Mouse (Mus musculus): ENCODE measurements at regions not wholly inside any gene's neighbourhood (a gene's known extent, or its start where the extent isn't known, plus 50 kb on each side); places are given as distances from the start of the nearest gene placed in this dataset.

DNA sequence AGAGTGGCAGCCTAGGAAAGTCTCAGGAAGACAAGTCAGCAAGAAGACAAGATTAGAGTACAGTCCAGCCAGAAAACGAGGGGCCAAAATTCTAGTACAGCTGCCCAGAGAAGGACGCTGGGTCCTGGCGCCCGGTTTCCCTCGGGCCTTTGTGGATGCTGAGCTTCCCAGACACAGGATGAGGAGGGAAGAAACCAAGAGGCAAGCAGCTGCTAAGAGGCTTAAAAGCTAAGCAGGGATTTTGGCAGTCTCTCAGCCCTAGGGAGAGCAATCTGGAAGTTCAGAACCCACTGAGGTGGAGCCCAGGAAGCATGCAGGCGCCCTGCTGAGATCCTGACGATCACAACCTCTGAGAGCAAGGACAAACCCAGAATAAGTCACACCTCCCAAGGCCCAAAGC is 363.1 kb upstream of the Mgmt start:
- DNase-seq (ENCODE audit: low spot score) = no peak

DNA sequence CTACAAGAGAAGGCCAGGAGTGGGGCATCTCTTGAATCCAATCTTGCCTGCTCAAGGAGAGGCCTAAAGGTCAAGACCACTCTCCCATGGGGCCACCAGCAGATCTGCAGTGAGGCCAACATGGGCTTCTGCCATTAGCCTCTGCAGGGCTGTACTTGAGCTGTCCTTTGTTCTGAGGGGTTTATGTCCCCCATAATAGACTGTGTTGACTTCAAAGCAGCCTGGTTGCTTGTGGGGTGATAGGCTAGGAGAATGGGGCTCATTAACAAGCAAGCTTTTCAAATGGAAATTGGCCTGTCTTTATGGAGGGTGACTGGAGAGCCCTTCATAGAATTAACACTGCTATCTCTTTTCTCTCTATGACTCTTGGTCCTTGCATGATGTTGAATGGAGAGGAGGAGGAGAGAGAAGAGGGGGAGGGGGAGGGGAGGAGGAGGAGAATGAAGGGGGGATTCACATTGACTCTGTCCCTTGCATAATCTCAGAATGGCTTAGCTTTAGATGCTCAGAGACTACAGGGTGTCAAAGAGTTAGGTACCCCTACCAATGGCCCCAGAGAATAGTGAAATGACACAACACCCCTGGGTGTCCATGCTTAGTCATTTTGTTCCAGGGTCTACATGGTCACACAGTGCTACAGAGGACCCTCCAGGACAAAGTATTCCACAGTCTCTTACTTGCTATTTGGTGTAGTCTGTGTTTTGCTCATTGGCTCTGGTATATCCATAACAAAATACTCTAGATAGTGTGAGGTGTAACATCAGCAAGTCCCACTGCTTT is 352.3 kb upstream of the Mgmt start:
- DNase-seq (ENCODE audit: low spot score) = no peak

DNA sequence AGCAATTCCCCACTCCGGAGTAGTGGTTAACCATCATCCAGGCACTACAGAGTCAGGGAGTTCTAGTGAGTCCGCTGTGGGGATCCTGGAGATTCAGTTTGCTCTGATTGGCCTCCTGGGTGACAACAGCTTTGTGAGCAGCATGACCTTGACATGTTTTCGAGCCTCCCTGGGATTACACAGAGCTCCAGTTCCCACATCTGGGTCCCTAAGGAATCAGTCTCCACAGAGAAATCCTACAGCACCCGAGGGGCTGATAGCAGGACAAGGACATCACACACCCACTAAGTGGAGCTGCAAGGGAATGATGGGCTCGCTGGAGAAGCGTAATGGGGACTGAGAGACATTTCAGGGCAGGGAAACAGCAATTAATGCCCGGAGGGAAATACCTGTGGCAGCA is 351.5 kb upstream of the Mgmt start:
- no peak for DNase-seq (ENCODE audit: low spot score)

GRCm38 (mm10) chr7:136547837-136548236 is 346.6 kb upstream of the Mgmt start:
- DNase-seq (ENCODE audit: low spot score) = no peak

- DNase-seq (ENCODE audit: low spot score) = no peak
Measured at GRCm38 (mm10) chr7:136556436-136556835, 338.0 kb upstream of the Mgmt start.

DNA sequence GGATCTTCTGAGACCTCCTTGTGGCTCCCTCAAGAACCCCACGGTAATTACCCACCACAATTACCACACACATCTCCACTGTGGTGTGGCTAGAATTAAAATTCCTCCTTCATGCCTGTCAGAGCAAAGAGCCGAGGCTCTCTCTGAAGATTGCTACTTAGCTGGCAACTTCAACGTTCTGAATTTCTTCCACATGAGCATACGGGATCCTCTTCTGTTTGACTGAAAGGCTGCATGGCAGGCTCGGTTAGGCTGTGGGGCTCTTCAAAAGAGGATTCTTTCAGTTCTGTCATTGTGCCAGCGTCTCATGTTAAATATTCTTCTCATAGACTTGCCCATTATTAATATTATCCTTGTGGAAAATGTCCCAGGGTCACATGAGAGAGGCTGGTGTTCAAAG is 334.9 kb upstream of the Mgmt start:
- DNase-seq (ENCODE audit: low spot score) = no peak

- no peak for DNase-seq (ENCODE audit: low spot score)
Measured at GRCm38 (mm10) chr7:136570911-136571310, 323.5 kb upstream of the Mgmt start.

GRCm38 (mm10) chr7:136581896-136582295 is 312.5 kb upstream of the Mgmt start:
- DNase-seq (ENCODE audit: low spot score) = peak; percentile 3

- no peak for DNase-seq (ENCODE audit: low spot score)
Measured at GRCm38 (mm10) chr7:136584361-136584760, 310.1 kb upstream of the Mgmt start.

DNA sequence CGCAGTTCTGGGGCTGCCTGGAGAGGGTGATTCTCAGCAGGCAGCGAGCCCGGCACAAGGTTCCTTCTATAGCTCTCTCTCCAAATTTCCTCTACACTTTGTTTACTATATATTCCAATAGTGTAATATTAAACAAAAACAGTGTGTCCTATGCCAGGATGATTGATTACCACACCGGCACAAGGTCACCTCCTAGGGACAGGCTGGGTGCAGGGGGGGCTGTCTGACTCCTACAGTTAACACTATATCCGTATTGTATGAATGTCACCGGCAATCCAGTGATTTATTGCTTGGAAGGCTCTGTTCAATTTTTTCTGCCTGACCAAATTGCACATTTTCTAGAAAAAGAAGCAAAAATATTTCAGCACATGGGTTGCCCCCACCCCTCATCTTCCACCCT is 305.9 kb upstream of the Mgmt start:
- no peak for DNase-seq (ENCODE audit: low spot score)

DNA sequence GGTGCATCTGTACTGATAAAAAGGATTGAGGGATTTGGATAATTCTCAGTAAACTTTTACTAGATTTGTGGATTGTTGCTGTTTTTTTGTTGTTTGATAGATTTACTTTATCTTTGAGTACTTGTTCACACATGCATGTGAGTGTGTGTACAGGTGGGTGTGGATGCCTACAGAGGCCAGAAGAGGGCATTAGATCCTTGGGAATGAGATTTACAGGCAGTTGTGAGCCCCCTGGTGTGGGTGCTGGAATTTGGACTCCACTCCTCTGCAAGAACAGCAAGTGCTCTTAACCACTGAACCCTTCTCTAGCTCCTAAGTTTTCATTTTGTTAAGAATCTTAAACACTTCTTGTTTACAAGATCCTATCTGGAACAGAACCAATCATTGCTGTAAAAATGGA is 303.5 kb upstream of the Mgmt start:
- DNase-seq (ENCODE audit: low spot score) = no peak

DNA sequence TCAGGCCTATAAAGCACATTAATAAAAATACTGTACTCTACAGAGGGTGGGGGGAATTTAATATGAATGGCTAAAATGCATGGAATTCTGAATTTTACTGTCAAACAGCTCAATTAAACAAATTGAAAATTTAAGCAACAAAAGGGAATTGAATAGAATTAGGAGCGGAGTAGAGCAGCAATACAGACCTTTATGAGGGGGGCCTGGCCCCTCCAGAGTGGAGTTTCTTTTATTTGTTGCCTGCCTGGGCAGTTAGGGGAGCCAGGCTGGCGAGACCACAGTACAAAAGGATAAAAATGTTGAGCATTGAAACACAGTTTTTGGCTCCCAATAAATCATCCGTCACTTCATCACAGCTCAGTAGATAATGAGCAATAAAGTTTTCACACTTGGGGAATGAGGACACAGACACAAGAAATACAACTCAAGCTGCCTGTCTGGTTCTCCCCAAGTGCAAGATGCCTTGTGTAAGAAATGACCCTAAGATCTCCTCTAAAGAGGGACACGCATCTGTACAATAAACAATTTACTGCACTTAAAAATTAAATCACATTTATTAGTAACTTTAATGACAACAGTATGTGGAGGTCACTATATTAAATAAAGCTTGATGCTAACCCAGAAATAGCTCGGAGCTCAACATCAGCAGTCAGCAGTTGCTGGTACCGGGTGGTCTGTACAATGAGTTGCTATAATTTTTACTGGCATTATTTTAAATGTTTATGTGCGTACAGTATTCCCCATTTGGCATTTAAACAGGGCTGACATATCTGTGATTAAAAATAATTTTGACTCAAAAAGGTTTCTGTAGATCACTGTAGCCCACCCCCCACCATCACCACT is 286.9 kb upstream of the Mgmt start:
- DNase-seq (ENCODE audit: low spot score) = no peak

GRCm38 (mm10) chr7:136613496-136613895 is 280.9 kb upstream of the Mgmt start:
- DNase-seq (ENCODE audit: low spot score) = no peak

DNA sequence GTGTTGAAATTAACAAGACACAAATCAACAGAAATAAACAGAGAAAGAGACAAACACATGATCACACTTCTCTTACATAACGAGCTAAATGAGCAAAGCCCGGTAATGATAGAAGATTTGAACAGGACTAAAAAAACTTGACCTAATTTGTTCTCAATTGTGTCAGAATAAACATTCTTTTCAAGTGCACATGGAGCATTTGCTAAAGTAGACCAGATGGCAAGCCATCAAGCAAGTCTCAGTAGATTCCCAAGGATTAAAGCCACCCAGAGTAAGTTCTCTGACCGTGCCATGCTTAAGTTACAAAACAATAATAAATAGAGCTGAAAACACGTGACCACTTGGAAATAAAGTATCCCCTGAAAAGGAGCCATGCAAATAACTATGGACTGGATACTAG is 269.9 kb upstream of the Mgmt start:
- no peak for DNase-seq (ENCODE audit: low spot score)

- no peak for DNase-seq (ENCODE audit: low spot score)
Measured at GRCm38 (mm10) chr7:136631089-136631488, 263.3 kb upstream of the Mgmt start.

- DNase-seq (ENCODE audit: low spot score) = peak; percentile 58
Measured at GRCm38 (mm10) chr7:136640160-136640559, 254.3 kb upstream of the Mgmt start.

GRCm38 (mm10) chr7:136640771-136641170 is 253.6 kb upstream of the Mgmt start:
- no peak for DNase-seq (ENCODE audit: low spot score)

- no peak for DNase-seq (ENCODE audit: low spot score)
Measured at GRCm38 (mm10) chr7:136649796-136650195, 244.6 kb upstream of the Mgmt start.

GRCm38 (mm10) chr7:136659930-136660329 is 234.5 kb upstream of the Mgmt start:
- DNase-seq (ENCODE audit: low spot score) = peak; percentile 6

DNA sequence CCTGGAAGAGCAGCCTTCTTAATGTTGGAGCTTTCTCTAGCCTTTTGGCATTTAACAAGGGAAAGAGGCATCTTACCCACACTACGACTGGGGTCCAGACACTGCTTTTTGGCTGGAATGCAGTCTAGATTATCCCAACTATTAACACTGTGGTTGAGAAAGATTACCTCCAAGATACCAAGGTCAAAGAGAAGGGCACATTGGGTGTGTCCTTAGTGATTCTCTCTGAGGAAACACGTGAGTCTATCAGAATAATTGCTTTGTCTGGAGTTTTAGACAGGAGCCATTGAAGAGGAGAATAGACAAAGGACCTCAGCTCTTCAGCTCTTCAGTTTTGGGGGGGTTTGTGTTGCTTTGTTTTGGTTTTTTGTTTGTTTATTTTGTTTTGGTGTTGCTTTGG is 234.0 kb upstream of the Mgmt start:
- no peak for DNase-seq (ENCODE audit: low spot score)

- DNase-seq (ENCODE audit: low spot score) = no peak
Measured at GRCm38 (mm10) chr7:136664424-136665082, 229.9 kb upstream of the Mgmt start.

DNA sequence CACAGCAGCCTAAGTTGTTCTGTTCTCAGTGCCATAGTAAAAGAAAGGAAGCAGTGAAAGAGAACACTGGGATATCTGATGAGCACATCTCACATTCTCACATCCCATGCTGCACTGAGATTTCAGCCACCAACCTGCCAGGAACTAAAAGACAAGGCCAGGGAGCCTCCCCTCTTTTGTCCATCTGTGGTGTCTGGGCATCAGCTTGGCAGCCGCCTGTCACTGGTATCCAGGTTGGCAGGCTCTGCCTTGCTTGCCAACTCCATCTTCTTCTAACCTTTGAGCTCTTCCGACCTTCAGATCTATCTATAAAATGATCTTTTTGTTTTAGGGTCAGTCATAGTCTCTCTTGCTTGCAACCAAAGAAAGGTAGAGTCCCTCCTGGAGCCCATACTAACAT is 228.5 kb upstream of the Mgmt start:
- DNase-seq (ENCODE audit: low spot score) = no peak

DNA sequence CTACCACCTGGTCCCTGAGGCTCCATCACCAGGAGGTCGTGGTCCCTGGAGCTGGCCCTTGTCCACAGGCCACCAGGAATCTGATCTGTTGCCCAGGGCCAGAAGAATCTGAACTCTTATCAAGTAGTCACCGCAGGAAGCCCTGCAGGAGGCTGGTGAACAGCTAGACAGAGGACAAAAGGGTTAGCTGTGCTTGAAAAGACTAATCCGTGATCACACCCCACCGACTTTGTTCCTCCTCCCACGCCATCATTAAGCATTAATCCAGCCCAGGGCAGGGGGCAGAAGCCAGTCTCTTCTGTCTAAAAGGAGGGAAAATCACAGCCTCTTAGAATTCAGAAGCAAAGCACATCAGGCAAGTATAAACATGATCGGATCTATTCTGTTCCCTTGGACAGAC is 227.7 kb upstream of the Mgmt start:
- DNase-seq (ENCODE audit: low spot score) = no peak

All from yolk sac, embryonic 10.5 days (tissue).